In genomic region chr8:11970515-11970914, GRCm38 (mm10) we compare ENCODE assay signal across 27 mouse cellular contexts.
DNase-seq lines count a peak whose midpoint lies in the region; ATAC-seq and TF ChIP-seq lines count a peak whose summit lies in the region.
"Had no signal": no experiment of that assay in that cellular context is flagged by ENCODE, and none has a peak within 500 bp of the region (broad histone marks: within the 10 kb centered on the region; RNA-seq: fewer than 3 reads in every experiment).

No protein-coding gene starts in this region.

- H3K36me3 ChIP-seq in forebrain, postnatal 0 days (ENCODE audit: insufficient read depth) = no peaks in the 10 kb centered on the region
- H3K36me3 ChIP-seq in forebrain, embryonic 11.5 days (ENCODE audit: control insufficient read depth, insufficient read depth, low read length) = no peaks in the 10 kb centered on the region
- H3K36me3 ChIP-seq: embryonic facial prominence, embryonic 12.5 days; forebrain, embryonic 12.5 days; heart, embryonic 12.5 days; hindbrain, embryonic 12.5 days; liver, embryonic 13.5 days; midbrain, embryonic 10.5 days; neural tube, embryonic 15.5 days had no signal

- 0 out of 2 replicates have a peak, but pooled peaks have one; percentile 14 for ATAC-seq in forebrain, postnatal 0 days
- ATAC-seq in forebrain, embryonic 11.5 days (replicated peaks; ENCODE audit: low FRiP score) = no peak
- ATAC-seq in megakaryocyte progenitor cell, adult 5-6 weeks (replicated peaks; ENCODE audit: poor library complexity) = no peak
- ATAC-seq: activated CD4-positive, CD25-positive, alpha-beta regulatory T cell, adult 4 months; intestine, postnatal 0 days; midbrain, embryonic 16.5 days had no signal

- H3K9ac ChIP-seq in forebrain, postnatal 0 days = no peak overlapping the region
- H3K9ac ChIP-seq in forebrain, embryonic 11.5 days (ENCODE audit: low read length) = no peak overlapping the region
- H3K9ac ChIP-seq: embryonic facial prominence, embryonic 12.5 days; forebrain, embryonic 12.5 days; heart, embryonic 12.5 days; hindbrain, embryonic 12.5 days; liver, embryonic 13.5 days; neural tube, embryonic 15.5 days had no signal

- H3K4me3 ChIP-seq in forebrain, postnatal 0 days (ENCODE audit: low read depth, low read length) = no peak overlapping the region
- no peak overlapping the region for H3K4me3 ChIP-seq in forebrain, embryonic 11.5 days (ENCODE audit: low read depth, low read length)
- H3K4me3 ChIP-seq: embryonic facial prominence, embryonic 12.5 days; forebrain, embryonic 12.5 days; heart, embryonic 12.5 days; hindbrain, embryonic 12.5 days; liver, embryonic 13.5 days; midbrain, embryonic 10.5 days; neural tube, embryonic 15.5 days had no signal

- no peak for DNase-seq in forebrain, postnatal 0 days
- DNase-seq in forebrain, embryonic 11.5 days (ENCODE audit: low spot score) = no peak
- peak; percentile 44 to 45 for DNase-seq in right cerebral cortex, postnatal 10 days (ENCODE audit: low spot score in 2 of 2)
- DNase-seq in right cerebral cortex, postnatal 4 days = no peak
- DNase-seq in layer of hippocampus, postnatal 25 days (ENCODE audit: extremely low spot score in 1 of 2, low spot score in 1 of 2) = peak; percentile 23 to 25
- no peak for DNase-seq in cerebellum, postnatal 10 days
- DNase-seq in lung, postnatal 25 days (ENCODE audit: low spot score) = no peak
- DNase-seq: adrenal gland, adult 8-10 months; cerebellum, adult 18-20 months; cerebellum, postnatal 25 days; gastrocnemius, postnatal 10 days; heart, adult 11 months; heart, postnatal 10 days; kidney, postnatal 25 days; liver, embryonic 13.5 days; lung, adult 2 months; lung, postnatal 36 days had no signal

- no peaks in the 10 kb centered on the region for H3K9me3 ChIP-seq in forebrain, postnatal 0 days (ENCODE audit: low read length)
- H3K9me3 ChIP-seq in forebrain, embryonic 11.5 days (ENCODE audit: control insufficient read depth, low read length) = no peaks in the 10 kb centered on the region
- H3K9me3 ChIP-seq: embryonic facial prominence, embryonic 12.5 days; forebrain, embryonic 12.5 days; heart, embryonic 12.5 days; hindbrain, embryonic 12.5 days; liver, embryonic 13.5 days; midbrain, embryonic 10.5 days; neural tube, embryonic 15.5 days had no signal

- H3K27me3 ChIP-seq in forebrain, postnatal 0 days (ENCODE audit: insufficient read depth, low read length) = no peaks in the 10 kb centered on the region
- no peaks in the 10 kb centered on the region; the same call in 1 of the 2 replicates for H3K27me3 ChIP-seq in forebrain, embryonic 11.5 days (ENCODE audit: control insufficient read depth, insufficient read depth, low read length)
- H3K27me3 ChIP-seq: embryonic facial prominence, embryonic 12.5 days; liver, embryonic 13.5 days had no signal

- TF ChIP-seq CTCF in forebrain, postnatal 0 days (IDR thresholded peaks at IDR 0.05; ENCODE audit: low read depth) = no peak

- no peak overlapping the region for H3K4me2 ChIP-seq in forebrain, postnatal 0 days (ENCODE audit: low read depth)
- H3K4me2 ChIP-seq in forebrain, embryonic 11.5 days (ENCODE audit: low read depth, low read length, severe bottlenecking) = no peak overlapping the region
- H3K4me2 ChIP-seq: embryonic facial prominence, embryonic 12.5 days; forebrain, embryonic 12.5 days; heart, embryonic 12.5 days; hindbrain, embryonic 12.5 days; liver, embryonic 13.5 days; neural tube, embryonic 15.5 days had no signal

- 87% methylated on average over 9 of the region's 9 CpGs for WGBS in forebrain, postnatal 0 days
- 90% methylated on average over 9 of the region's 9 CpGs for WGBS in forebrain, embryonic 11.5 days

- H3K27ac ChIP-seq in forebrain, postnatal 0 days (ENCODE audit: low read depth, low read length) = no peak overlapping the region
- H3K27ac ChIP-seq in forebrain, embryonic 11.5 days (ENCODE audit: low read depth, low read length) = no peak overlapping the region
- H3K27ac ChIP-seq: embryonic facial prominence, embryonic 12.5 days; forebrain, embryonic 12.5 days; hindbrain, embryonic 12.5 days; liver, embryonic 13.5 days; midbrain, embryonic 10.5 days; neural tube, embryonic 15.5 days had no signal

- no peaks in the 10 kb centered on the region for H3K4me1 ChIP-seq in forebrain, postnatal 0 days (ENCODE audit: insufficient read depth)
- no peaks in the 10 kb centered on the region for H3K4me1 ChIP-seq in forebrain, embryonic 11.5 days (replicated peaks; ENCODE audit: control insufficient read depth, insufficient read depth, low read length)
- H3K4me1 ChIP-seq: embryonic facial prominence, embryonic 12.5 days; liver, embryonic 13.5 days; midbrain, embryonic 10.5 days had no signal

Comparison
In these comparisons a context has a peak if more than half of its experiments do, and no peak if none do; other contexts are left out.
1. DNase-seq: peak in right cerebral cortex, postnatal 10 days (2 of 2) and layer of hippocampus, postnatal 25 days (2 of 2); none in forebrain, postnatal 0 days (single experiment), forebrain, embryonic 11.5 days (single experiment), right cerebral cortex, postnatal 4 days (single experiment), cerebellum, postnatal 10 days (0 of 2) and lung, postnatal 25 days (single experiment).